Mouse (Mus musculus) natural killer cell, adult 2 months (primary cell): Measurements from ENCODE around the gene Pced1b.

Experiments used
- DNase-seq, 2 experiments: peaks; one replicate each; pipeline ENCODE4 v3.0.0; 2022; ENCODE audit warnings: low spot score in 2 of 2

The Pced1b gene

DNA sequence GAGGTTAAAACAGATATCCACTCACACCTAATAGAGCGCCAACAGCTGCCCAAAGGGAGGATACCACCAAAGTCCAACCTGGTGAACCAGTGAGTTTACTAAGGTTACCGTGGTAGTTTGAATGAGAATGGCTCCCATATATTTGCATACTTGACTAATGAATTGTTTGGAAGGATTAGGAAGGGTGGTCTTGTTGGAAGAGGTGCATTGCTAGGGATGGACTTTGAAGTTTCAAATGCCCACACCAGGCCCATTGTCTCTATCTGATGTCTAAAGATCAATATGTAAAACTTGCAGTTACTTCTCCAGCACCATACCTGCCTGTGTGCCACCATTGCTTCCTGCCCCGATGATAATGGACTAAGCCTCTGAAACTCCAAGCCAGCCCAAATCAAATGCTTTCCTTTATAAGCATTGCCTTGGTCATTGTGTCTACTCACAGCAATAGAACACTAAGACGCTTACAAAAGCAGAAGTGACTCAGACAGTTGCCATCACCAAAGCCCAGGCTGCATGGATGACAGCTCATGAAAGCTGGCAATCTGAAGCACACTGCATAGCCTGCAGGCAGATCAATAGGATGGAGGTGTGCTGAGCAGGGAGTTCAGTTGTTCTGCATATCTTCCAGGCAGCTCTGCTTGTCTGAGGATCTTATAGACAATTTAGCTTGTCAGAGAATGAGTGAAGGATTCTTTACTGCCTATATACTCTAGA, 149.8 kb downstream of the Pced1b start:
- no peak for DNase-seq

GRCm38 (mm10) chr15:97397793-97398192, 150.9 kb downstream of the Pced1b start:
- no peak for DNase-seq

DNA sequence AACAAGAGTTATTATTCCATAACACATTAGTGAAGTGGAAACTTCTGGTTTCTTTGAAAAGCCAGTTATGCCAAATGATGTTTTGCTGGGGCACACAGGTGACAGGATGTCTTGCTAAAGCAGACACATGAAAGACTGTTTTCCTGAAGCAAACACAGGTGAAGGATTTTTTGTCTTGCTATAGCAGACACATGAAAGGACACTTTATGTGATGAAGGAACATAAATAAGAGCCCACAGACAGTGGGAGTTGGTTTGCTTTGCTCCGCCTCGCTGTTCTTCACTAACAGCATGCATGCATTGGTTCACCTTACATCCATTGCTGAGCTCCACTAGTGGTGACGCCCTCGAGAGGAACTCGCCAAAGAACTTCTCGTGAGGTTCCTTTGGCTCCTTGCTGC, 154.0 kb downstream of the Pced1b start:
- DNase-seq: no peak

DNA sequence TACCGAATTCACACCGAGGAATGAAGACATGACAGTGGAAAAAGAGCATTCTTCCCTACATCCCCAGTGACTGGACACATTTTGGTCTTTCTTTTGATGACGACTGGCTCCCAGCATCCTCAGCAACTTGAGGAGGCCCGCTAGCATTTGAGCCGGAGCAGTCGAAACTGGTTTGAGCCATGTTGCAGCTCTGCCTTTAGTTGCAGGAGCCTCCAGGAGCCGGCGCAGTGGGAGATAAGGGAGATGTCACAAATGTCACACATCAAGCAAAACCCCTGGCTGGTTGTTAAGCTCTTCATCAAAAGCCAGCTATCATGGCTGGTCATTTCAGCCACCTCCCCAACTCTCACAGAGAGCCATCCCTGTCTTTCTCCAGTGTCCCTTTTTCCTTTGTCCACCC, 157.6 kb downstream of the Pced1b start:
- DNase-seq: no peak

GRCm38 (mm10) chr15:97404998-97405397, 158.1 kb downstream of the Pced1b start:
- DNase-seq: no peak

- no peak for DNase-seq
Observed at GRCm38 (mm10) chr15:97406105-97406504, 159.2 kb downstream of the Pced1b start.

DNA sequence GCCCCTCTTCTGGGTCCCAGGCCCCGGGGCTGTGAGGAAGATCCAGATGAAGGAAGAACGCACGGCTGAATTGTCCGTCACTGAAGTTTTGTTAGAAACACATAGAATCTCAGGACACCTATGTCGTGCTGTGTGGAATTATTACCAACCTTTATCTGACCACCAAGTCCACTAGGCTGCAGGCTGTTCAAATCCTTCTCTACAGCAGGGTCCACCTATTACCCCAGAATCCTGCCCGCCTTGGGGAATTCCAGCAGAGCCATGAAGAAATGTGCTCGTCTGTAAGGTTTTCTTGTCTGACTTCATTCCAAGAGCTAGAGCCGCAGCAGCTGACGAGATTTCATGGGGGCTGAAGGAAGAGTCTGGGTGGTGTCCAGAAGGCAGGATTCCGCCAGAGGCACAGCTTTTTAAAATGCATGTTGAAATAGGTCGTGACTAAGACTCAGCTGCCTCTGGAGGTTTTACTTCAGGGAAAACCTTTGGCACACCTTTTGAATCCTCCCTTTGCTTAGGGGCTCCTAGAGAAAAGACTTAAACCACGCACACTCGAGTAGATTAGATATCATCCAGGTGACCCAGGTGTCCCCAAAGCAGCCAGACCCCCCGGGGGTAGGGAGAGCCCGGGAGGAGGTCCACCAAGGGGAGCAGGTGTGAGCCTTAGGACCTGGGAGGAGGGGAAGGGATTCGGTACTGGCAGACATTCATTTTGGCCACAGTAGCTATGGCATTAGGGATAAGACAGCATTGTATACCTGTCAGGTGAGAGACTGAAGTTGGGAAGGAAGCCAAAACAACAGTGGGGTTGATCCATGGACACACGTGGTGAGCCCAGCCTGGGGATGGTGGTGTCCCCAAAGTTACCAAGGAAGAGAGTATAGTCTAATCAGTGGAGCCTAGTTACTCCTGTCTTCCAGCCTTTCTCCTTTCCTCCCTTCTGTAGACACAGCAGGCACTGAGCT, 160.9 kb downstream of the Pced1b start:
- DNase-seq: no peak

DNA sequence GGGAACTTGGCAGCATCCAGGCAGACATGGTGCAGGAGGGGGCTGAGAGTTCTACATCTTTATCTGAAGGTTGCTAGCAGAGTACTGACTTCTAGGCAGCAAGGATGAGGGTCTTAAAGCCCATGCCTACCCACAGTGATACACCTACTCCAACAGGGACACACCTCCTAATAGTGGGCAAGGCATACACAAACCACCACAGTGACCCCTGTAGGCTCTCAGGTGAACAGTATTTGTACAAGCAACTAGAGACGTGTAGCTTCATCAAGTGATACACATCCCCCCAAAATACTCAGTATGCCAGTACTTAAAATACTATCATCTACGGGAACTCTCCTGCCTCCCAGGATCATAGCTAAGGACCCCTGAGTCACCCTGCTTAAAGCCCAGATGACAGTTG, 164.2 kb downstream of the Pced1b start:
- DNase-seq: no peak

GRCm38 (mm10) chr15:97411671-97412070, 164.8 kb downstream of the Pced1b start:
- DNase-seq: no peak

DNA sequence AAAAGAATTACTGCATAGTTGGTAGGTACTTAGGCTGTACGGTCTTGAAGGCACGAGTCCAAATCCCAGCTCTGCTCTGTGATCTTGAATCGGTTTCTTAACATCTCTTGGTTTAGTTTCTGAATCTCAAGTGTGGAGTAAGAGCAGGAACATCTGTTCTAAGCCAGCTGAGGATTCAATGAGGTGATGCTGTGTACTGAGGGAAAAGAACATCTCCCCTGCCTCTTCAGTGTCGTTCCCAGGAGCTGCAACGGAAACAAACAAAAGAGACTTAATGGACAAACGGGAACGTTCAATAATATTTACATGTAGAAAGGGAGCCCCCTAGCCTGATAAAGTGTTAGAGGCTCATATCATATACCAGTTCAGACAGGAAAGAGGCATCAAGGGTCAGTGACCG, 165.4 kb downstream of the Pced1b start:
- DNase-seq: no peak

GRCm38 (mm10) chr15:97412861-97413260, 166.0 kb downstream of the Pced1b start:
- no peak for DNase-seq

GRCm38 (mm10) chr15:97414718-97415413, 168.0 kb downstream of the Pced1b start:
- DNase-seq: no peak

GRCm38 (mm10) chr15:97415426-97415946, 168.6 kb downstream of the Pced1b start:
- no peak for DNase-seq

DNA sequence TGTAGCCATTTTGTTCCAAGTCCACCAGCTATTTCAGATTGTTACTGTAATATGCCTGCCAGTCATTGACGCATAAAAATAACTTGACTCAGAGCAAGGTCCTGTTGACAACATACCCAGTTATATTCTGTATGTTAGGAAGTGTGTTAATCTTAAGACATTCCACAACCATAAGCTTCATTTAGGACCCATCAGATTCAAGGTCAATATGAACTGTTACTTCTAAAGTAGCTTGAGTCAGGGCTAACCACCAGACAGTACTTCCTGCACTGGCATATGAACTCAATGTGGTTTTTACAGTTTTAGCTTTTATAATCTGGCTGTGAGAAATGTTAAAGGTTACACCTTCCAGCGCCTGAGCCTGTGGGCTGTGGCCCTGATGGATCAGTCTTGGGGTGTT, 173.4 kb downstream of the Pced1b start:
- peak in 1 of 2 experiments; percentile 16 for DNase-seq

- no peak for DNase-seq
Observed at GRCm38 (mm10) chr15:97421533-97421932, 174.6 kb downstream of the Pced1b start.

DNA sequence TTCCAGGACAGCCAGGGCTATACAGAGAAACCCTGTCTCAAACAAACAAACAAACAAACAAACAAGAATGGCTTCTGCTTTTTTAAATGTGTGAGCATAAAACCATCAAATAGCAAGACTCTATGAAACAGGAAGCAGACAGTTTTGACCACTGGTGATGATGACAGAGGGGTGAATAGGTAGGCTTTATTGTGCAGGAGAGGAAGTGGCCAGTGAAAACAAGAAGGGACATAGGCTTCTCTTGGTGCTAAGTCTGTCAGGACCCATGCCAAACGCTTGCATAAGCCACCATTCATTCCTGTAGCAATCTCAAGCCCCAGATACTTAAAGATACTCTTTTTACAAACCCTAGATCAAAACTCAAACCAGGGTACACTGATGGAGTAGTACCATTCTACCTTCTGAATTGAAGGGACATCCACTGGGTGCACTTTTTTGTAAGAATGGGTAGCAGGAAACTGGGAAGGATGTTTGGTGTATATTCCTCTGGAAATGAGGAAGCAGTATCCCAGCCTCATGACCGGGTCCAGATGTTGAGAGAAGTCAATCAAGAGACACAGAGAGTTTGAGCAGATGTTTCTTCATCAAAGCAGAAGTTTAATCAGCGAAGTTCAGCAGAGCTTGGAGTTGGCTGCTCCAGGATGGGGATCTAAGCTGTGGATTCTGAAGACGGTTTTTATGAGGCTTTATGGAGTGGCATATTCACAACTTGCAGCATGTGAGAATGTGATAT, 175.5 kb downstream of the Pced1b start:
- DNase-seq: peak in 1 of 2 experiments; percentile 15

GRCm38 (mm10) chr15:97424375-97424774, 177.5 kb downstream of the Pced1b start:
- DNase-seq: peak in 1 of 2 experiments; percentile 33

DNA sequence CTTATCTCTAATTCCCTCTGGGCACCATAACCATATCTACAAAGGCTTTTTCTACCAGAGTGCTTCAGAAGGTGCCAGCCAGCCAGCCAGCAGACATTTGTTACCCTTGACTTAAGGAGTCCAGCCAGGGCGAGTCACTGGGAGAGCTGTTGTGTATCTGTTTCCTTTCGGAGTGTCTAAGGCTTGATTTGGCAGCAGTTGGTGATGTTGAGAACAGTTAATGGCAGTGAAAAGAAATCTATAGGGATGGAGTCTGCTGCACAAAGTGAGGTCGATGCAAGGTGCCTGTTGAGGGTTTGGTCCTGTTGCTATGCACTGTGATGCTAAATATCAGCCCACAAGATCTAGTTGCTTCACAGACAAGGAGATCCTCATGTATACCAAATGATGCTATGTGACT, 178.1 kb downstream of the Pced1b start:
- no peak for DNase-seq

DNA sequence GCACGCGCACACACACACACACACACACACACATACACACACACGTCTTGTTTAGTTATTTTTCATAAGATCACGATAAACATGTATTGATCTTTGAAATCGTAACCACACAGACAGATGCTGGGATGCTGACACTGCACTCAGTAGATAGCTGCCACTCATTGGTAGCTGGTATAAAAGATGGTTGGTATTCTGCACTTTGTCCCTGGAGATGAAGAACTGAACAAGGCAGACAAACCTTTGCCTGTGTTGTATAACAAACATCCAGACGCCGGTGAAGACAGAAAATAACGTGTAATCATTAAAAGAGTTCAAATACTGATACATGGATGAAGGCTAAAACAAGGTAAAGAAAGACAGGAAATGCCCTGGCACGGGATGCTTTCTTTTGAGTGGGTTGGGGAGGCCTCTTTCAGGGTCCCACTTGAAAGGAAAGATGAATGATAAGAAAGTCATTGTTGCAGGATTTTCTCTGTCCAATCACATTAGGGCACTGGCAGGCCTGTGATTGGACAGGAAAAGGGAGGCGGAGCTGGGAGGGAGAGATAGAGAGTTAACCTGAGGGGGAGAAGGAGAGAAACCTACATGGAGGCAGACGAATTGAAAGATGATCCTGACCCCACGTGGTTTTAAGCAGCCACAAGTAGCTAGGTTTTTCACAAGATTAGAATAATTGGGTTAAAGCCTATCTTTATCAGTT, 182.4 kb downstream of the Pced1b start:
- no peak for DNase-seq

DNA sequence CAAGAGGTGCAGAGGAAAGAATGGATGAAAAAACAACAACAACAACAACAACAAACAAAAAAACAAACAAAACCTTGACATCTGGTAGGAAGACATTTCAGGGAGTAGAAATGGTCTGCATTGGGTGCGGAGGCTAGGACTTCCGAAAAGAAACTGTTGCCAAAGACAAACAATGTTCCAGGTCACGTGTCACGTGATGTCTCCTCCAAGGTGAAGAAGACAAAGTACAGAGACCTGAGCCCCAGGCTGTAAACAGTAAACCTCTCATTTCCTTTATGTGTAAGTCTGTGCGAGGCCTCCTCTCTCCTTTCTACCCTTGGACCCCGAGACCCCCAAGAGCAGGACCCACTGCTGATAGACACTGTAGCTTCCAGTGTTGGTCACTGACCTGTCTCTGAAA, 184.6 kb downstream of the Pced1b start:
- no peak for DNase-seq

GRCm38 (mm10) chr15:97432221-97432620, 185.3 kb downstream of the Pced1b start:
- DNase-seq: no peak
